Mouse (Mus musculus): ENCODE data around the gene Taar3.

DNA sequence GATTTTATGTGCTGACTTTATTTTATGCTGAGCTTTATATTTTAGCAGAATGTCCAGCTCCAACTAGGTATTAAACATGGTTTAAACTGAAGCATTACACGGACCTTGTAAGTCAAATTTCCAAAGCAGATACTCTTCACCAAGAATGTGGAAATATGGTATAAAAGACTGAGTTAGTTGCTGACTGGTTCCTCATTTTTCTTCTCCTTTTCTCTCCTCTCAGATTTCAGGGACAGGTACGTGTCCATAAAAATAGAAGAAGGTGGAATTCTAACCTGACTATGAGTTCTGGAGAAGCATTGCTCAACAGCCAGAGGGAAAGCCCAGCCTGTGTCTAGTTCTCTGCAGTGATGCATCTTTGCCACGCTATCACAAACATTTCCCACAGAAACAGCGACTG, 29.3 kb upstream of the Taar3 start, which contains the start of gene Taar1:
- TF ChIP-seq TAL1 (IDR thresholded peaks at IDR 0.05; ENCODE audit: low read length) (no peak), GATA1 (IDR thresholded peaks at IDR 0.05; ENCODE audit: low read length) (no peak)
